Mouse (Mus musculus) forebrain, embryonic 14.5 days (tissue): ENCODE data around the gene Spint5. TPM values are rescaled to one million over a fixed set of nuclear protein-coding genes. Genes with fewer than 3 reads are reported as not detected.
A peak's percentile ranks its signal among the peaks of the same experiment; 100 is the strongest.

Experiments used
- ATAC-seq: fragments of 200-750 bp; cut with Nextera tagmentation; 2 replicates; pipeline ENCODE4 v1.8.0; 2017; ENCODE audit warnings: mild to moderate bottlenecking, moderate library complexity
- DNase-seq: peaks from one replicate; pipeline ENCODE4 v3.0.0-alpha.2; 2015; ENCODE audit warnings: low spot score
- H3K27ac ChIP-seq: fragments of 300-500 bp; sonication (generic); 2 replicates; pipeline ENCODE4 v1.5.1; 2014; ENCODE audit warnings: low read depth, mild to moderate bottlenecking, control low read depth, low read length, moderate library complexity
- H3K27me3 ChIP-seq: fragments of 300-500 bp; sonication (generic); replicated peaks from 2 replicates; pipeline ENCODE4 v1.6.1; 2014; ENCODE audit warnings: low read length, control low read depth, mixed read lengths; ENCODE audit not compliant: control insufficient read depth, insufficient read depth
- H3K36me3 ChIP-seq: fragments of 300-500 bp; sonication (generic); 2 replicates; pipeline ENCODE4 v1.6.1; 2014; ENCODE audit warnings: low read length, control low read depth; ENCODE audit not compliant: control insufficient read depth, insufficient read depth
- H3K4me1 ChIP-seq: fragments of 300-500 bp; sonication (generic); 2 replicates; pipeline ENCODE4 v1.6.1; 2014; ENCODE audit warnings: antibody characterized with exemption, low read length, control low read depth; ENCODE audit not compliant: control insufficient read depth, insufficient read depth
- H3K4me2 ChIP-seq: fragments of 300-500 bp; sonication (generic); 2 replicates; pipeline ENCODE4 v1.6.1; 2014; ENCODE audit warnings: mild to moderate bottlenecking, control low read depth, low read length
- H3K4me3 ChIP-seq: fragments of 300-500 bp; sonication (generic); 2 replicates; pipeline ENCODE4 v1.5.1; 2014; ENCODE audit warnings: low read depth, low read length, control low read depth
- H3K9ac ChIP-seq: fragments of 300-500 bp; sonication (generic); 2 replicates; pipeline ENCODE4 v1.6.1; 2014; ENCODE audit warnings: mild to moderate bottlenecking, low read length, control low read depth, moderate library complexity
- H3K9me3 ChIP-seq: fragments of 300-500 bp; sonication (generic); replicated peaks from 2 replicates; pipeline ENCODE4 v1.6.1; 2016; ENCODE audit warnings: low read length, control low read depth, mixed read lengths; ENCODE audit not compliant: control insufficient read depth
- WGBS: fragments of 180-500 bp; shearing (Covaris S2); extraction: QIAGEN DNeasy Blood & Tissue Kit; methylation state at CpG from one replicate; pipeline ENCODE4 v1.1.7; 2014; 5-methylcytosine and 5-hydroxymethylcytosine counted together
- polyA plus RNA-seq: library from polyadenylated mRNA; unstranded; fragments of >200 nt; fragmentation: Nextera tagmentation; extraction: Ambion mirVana; gene quantifications from 2 replicates; pipeline ENCODE4 v1.2.1, GENCODE M21; 2014

Gene Spint5
- polyA plus RNA-seq, 1 experiment from 2014 or later = not detected

- Histone ChIP-seq H3K9me3 (no peaks in the 10 kb centered on the region), H3K4me1 (no peaks in the 10 kb centered on the region), H3K27ac (no peak overlapping the region), H3K4me2 (no peak overlapping the region), H3K36me3 (no peaks in the 10 kb centered on the region), H3K27me3 (no peaks in the 10 kb centered on the region), H3K9ac (no peak overlapping the region), H3K4me3 (no peak overlapping the region)
- DNase-seq (no peak), ATAC-seq (no peak)
- 86% methylated on average over 5 of the region's 5 CpGs for WGBS
Measured at GRCm38 (mm10) chr2:164731719-164732118, 16.6 kb downstream of the Spint5 start.

DNA sequence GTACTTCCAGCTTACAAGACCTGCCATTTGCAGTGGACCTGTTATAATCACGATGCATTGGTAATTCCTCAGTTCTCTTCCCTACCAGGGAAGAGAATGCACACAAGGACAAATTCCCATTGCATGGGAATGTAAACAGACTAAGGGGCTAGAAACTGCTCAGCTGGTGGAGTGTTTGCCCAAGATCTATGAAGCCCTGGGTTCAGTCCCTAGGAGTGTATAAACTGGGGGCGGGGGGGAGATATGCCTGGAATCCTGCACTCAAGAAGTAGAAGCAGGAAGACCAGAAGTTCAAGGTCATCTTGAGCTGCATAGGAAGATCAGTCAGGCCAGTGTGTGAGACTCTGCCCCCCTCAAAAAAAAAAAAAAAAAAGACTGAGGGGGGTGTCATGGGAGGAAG lies 18.2 kb downstream of the Spint5 start:
- H3K36me3 ChIP-seq = no peaks in the 10 kb centered on the region
- no peaks in the 10 kb centered on the region for H3K9me3 ChIP-seq
- no peak overlapping the region for H3K4me2 ChIP-seq
- WGBS = 87% methylated on average over 2 of the region's 2 CpGs
- H3K27ac ChIP-seq = no peak overlapping the region
- no peak overlapping the region for H3K9ac ChIP-seq
- ATAC-seq = no peak
- H3K27me3 ChIP-seq = no peaks in the 10 kb centered on the region
- H3K4me3 ChIP-seq = no peak overlapping the region
- H3K4me1 ChIP-seq = no peaks in the 10 kb centered on the region
- no peak for DNase-seq

DNA sequence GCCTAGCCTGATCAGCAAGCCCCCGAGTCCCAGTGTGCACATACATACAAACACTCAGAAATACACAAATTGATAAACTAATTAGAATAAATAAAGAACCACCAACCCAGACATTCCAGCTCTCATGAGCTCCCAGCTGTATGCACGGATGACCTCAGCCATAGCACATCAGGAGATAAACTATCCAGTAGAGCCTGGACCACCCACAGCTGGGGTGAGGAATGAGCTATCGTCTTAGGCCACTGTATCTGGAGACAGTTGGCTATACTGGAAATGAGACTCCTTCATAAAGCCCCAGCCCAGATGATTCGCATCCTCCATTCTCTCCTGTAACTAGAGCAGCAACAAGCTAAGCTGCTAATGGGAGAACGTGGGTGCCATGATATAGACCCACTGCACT lies 19.7 kb downstream of the Spint5 start:
- DNase-seq = no peak
- no peak for ATAC-seq
- Histone ChIP-seq H3K4me2 (no peak overlapping the region), H3K4me1 (no peaks in the 10 kb centered on the region), H3K27ac (no peak overlapping the region), H3K36me3 (no peaks in the 10 kb centered on the region), H3K4me3 (no peak overlapping the region), H3K9me3 (no peaks in the 10 kb centered on the region), H3K9ac (no peak overlapping the region), H3K27me3 (no peaks in the 10 kb centered on the region)
- 87% methylated on average over 5 of the region's 5 CpGs for WGBS

- Histone ChIP-seq H3K4me1 (no peaks in the 10 kb centered on the region), H3K27ac (no peak overlapping the region), H3K27me3 (no peaks in the 10 kb centered on the region), H3K9me3 (no peaks in the 10 kb centered on the region), H3K36me3 (no peaks in the 10 kb centered on the region), H3K4me3 (no peak overlapping the region), H3K9ac (no peak overlapping the region), H3K4me2 (no peak overlapping the region)
- no peak for DNase-seq
- WGBS = 90% methylated on average over 5 of the region's 5 CpGs
- ATAC-seq = no peak
Measured at GRCm38 (mm10) chr2:164735446-164735845, 20.3 kb downstream of the Spint5 start.

- no peak overlapping the region for H3K9ac ChIP-seq
- H3K4me2 ChIP-seq = no peak overlapping the region
- 74% methylated on average over 3 of the region's 3 CpGs for WGBS
- H3K27ac ChIP-seq = no peak overlapping the region
- H3K36me3 ChIP-seq = no peaks in the 10 kb centered on the region
- no peaks in the 10 kb centered on the region for H3K9me3 ChIP-seq
- H3K4me3 ChIP-seq = no peak overlapping the region
- no peak for ATAC-seq
- DNase-seq = no peak
- H3K27me3 ChIP-seq = no peaks in the 10 kb centered on the region
- no peaks in the 10 kb centered on the region for H3K4me1 ChIP-seq
Measured at GRCm38 (mm10) chr2:164737377-164738090, 22.4 kb downstream of the Spint5 start.

DNA sequence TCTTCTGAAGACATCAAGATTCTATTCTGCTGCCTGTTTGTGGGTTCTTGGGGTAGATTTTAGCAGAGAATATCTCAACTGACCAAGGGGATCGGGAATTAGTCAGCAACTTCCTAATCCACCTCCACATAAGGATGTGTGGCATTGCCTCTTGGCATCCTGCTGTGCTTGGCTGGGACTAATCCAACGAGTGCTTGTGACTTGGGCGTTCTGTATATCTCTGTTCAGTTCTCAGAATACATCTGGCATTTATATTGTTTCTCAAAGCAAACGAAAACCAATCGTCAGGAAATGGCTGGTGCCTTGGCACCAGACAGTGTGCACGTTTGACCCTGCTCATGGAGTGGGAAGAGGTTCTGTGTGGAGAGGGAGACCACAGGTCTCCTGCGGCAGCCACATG lies 24.8 kb downstream of the Spint5 start:
- H3K9ac ChIP-seq = no peak overlapping the region
- H3K27ac ChIP-seq = no peak overlapping the region
- no peak for ATAC-seq
- H3K36me3 ChIP-seq = no peaks in the 10 kb centered on the region
- no peak overlapping the region for H3K4me2 ChIP-seq
- no peaks in the 10 kb centered on the region for H3K27me3 ChIP-seq
- WGBS = 64% methylated on average over 7 of the region's 7 CpGs
- H3K4me3 ChIP-seq = no peak overlapping the region
- no peaks in the 10 kb centered on the region for H3K9me3 ChIP-seq
- DNase-seq = no peak
- H3K4me1 ChIP-seq = no peaks in the 10 kb centered on the region

GRCm38 (mm10) chr2:164744987-164745386 lies 29.9 kb downstream of the Spint5 start:
- H3K27me3 ChIP-seq = no peaks in the 10 kb centered on the region
- H3K4me1 ChIP-seq = peaks cover 10% of the 10 kb centered on the region; the same call in 1 of the 2 replicates
- no peaks in the 10 kb centered on the region for H3K9me3 ChIP-seq
- H3K4me3 ChIP-seq = peak overlapping the region; percentile 88
- peaks cover 18% of the 10 kb centered on the region for H3K36me3 ChIP-seq
- WGBS = 78% methylated on average over 13 of the region's 13 CpGs
- peak overlapping the region; percentile 87 for H3K4me2 ChIP-seq
- peak overlapping the region; percentile 93 for H3K9ac ChIP-seq
- DNase-seq (no peak), ATAC-seq (no peak)
- no peak overlapping the region for H3K27ac ChIP-seq

DNA sequence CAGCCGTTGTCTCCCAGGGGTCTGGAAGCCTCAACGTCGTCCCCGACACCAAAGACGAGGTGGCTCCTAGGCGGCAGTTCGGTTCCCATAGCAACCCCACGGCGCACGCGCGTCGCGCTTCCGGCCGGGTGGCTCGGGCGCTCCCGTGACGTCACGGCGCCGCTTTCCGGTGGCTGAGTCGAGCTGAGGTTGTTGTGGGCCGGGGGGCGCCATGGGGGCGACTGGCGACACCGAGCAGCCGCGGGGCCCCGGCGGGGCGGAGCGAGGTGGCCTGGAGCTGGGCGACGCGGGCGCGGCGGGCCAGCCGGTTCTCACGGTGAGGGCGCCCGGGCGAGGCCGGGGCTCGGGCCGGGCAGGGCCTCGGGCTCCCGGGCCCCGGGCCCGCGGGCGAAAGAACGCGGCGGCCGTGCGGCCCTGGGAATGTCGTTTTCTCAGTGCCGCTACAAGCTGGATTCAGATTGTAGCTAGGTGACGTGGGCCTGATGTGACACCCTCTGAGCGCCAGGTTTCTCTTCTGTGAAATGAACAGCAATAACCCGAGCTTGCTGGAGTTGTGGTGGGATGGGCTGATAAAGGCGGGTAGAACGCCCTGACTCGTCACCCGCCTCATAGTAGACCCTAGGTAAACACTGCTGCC lies 30.9 kb downstream of the Spint5 start, which contains the start of the genes Wfdc3 and Dnttip1:
TSS of gene Wfdc3 (minus strand) at position 89 of the 637 bp plus-strand sequence.
TSS of gene Dnttip1 (plus strand) at position 141 of the 637 bp plus-strand sequence.
- DNase-seq = peak; percentile 96
- Histone ChIP-seq H3K4me1 (peaks cover 10% of the 10 kb centered on the region; the same call in 1 of the 2 replicates), H3K36me3 (peaks cover 28% of the 10 kb centered on the region), H3K27me3 (no peaks in the 10 kb centered on the region), H3K9ac (peak within 1 kb of the TSS; percentile 93), H3K4me2 (peak within 1 kb of the TSS; percentile 87), H3K4me3 (peak within 1 kb of the TSS; percentile 88), H3K9me3 (no peaks in the 10 kb centered on the region), H3K27ac (peak within 1 kb of the TSS; percentile 66)
- peak; percentile 96 for ATAC-seq
- WGBS = under 1% methylated on average over 63 of the region's 70 CpGs

GRCm38 (mm10) chr2:164746693-164747092 lies 31.6 kb downstream of the Spint5 start:
- H3K9me3 ChIP-seq = no peaks in the 10 kb centered on the region
- H3K27ac ChIP-seq = no peak overlapping the region; the same call in 1 of the 2 replicates
- peaks cover 10% of the 10 kb centered on the region; the same call in 1 of the 2 replicates for H3K4me1 ChIP-seq
- peak overlapping the region; percentile 87 for H3K4me2 ChIP-seq
- DNase-seq (no peak), ATAC-seq (no peak)
- no peaks in the 10 kb centered on the region for H3K27me3 ChIP-seq
- H3K36me3 ChIP-seq = peaks cover 33% of the 10 kb centered on the region
- 57% methylated on average over 8 of the region's 8 CpGs for WGBS
- H3K4me3 ChIP-seq = peak overlapping the region; percentile 88
- H3K9ac ChIP-seq = peak overlapping the region; percentile 93
